Mouse (Mus musculus) forebrain, postnatal 0 days (tissue): ENCODE measurements around the gene 4933427D14Rik. TPM values are rescaled to one million over a fixed set of nuclear protein-coding genes. Genes with fewer than 3 reads are reported as not detected.

Experiments
- ATAC-seq: fragments of 200-750 bp; cut with Nextera tagmentation; 2 replicates; pipeline ENCODE4 v1.8.0; 2017; ENCODE audit warnings: mild to moderate bottlenecking, moderate library complexity
- DNase-seq: peaks from one replicate; pipeline ENCODE4 v3.0.0-alpha.2; 2015
- H3K27ac ChIP-seq: fragments of 300-500 bp; sonication (generic); 2 replicates; pipeline ENCODE4 v1.5.1; 2014; ENCODE audit warnings: low read depth, mild to moderate bottlenecking, antibody characterized with exemption, low read length, moderate library complexity, mixed read lengths
- H3K27me3 ChIP-seq: fragments of 300-500 bp; sonication (generic); 2 replicates; pipeline ENCODE4 v1.6.1; 2014; ENCODE audit warnings: mild to moderate bottlenecking, low read length, mixed read lengths; ENCODE audit not compliant: insufficient read depth
- H3K36me3 ChIP-seq: fragments of 300-500 bp; sonication (generic); 2 replicates; pipeline ENCODE4 v1.6.1; 2014; ENCODE audit warnings: mild to moderate bottlenecking, moderate library complexity; ENCODE audit not compliant: insufficient read depth
- H3K4me1 ChIP-seq: fragments of 300-500 bp; sonication (generic); 2 replicates; pipeline ENCODE4 v1.6.1; 2014; ENCODE audit warnings: antibody characterized with exemption; ENCODE audit not compliant: insufficient read depth
- H3K4me2 ChIP-seq: fragments of 300-500 bp; sonication (generic); 2 replicates; pipeline ENCODE4 v1.6.1; 2014; ENCODE audit warnings: low read depth, mild to moderate bottlenecking, moderate library complexity
- H3K4me3 ChIP-seq: fragments of 300-500 bp; sonication (generic); 2 replicates; pipeline ENCODE4 v1.5.1; 2014; ENCODE audit warnings: low read depth, low read length, mixed read lengths
- H3K9ac ChIP-seq: fragments of 300-500 bp; sonication (generic); 2 replicates; pipeline ENCODE4 v1.6.1; 2014; ENCODE audit warnings: mild to moderate bottlenecking
- H3K9me3 ChIP-seq: fragments of 300-500 bp; sonication (generic); 2 replicates; pipeline ENCODE4 v1.6.1; 2016; ENCODE audit warnings: low read length
- CTCF ChIP-seq: sonication (generic); IDR thresholded peaks from 2 replicates; pipeline ENCODE4 v1.5.1; 2016; ENCODE audit warnings: antibody characterized with exemption, control low read depth, low read depth
- WGBS: fragments of 180-500 bp; shearing (Covaris S2); extraction: QIAGEN DNeasy Blood & Tissue Kit; methylation state at CpG from one replicate; pipeline ENCODE4 v1.1.7; 2014; 5-methylcytosine and 5-hydroxymethylcytosine counted together
- polyA plus RNA-seq: library from polyadenylated mRNA; unstranded; fragments of >200 nt; fragmentation: Nextera tagmentation; extraction: Ambion mirVana; gene quantifications from 2 replicates; pipeline ENCODE4 v1.2.1, GENCODE M21; 2015
- total RNA-seq: library from RNA; depleted of rRNA; stranded (reverse); fragments of >200 nt; gene quantifications from 2 replicates; pipeline ENCODE4 v1.2.3, GENCODE M21; 2014; rRNA removed

4933427D14Rik gene
- total and polyA plus RNA-seq, 2 experiments from 2014 or later = 11.1 to 23.2 TPM

DNA sequence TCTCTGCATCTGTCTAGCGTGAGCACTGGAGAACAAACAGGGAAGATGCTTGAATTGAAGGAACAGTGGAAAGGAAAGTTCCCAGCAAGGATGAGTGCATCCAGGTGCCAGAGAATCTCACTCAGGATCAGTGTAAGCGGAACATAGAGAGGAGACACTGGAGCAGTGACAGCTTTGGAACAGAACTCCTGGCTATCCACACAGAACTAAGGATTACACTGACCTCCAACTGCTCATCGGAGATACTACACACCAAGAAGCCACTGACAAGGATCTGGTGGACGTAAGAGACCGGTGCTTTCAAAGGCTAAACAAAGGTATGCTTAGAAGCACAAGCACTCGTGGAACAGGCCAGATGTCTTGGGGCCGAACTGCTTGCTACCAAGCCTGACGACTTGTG is 103.0 kb downstream of the 4933427D14Rik start:
- ATAC-seq = no peak
- Histone ChIP-seq H3K27ac (0 out of 2 replicates have a peak overlapping the region, but pooled peaks have one; percentile 9), H3K4me1 (no peaks in the 10 kb centered on the region), H3K27me3 (no peaks in the 10 kb centered on the region), H3K36me3 (no peaks in the 10 kb centered on the region), H3K4me3 (no peak overlapping the region), H3K9me3 (no peaks in the 10 kb centered on the region), H3K9ac (no peak overlapping the region), H3K4me2 (no peak overlapping the region)
- no peak for DNase-seq
- 39% methylated on average over 8 of the region's 8 CpGs for WGBS
- no peak for TF ChIP-seq CTCF

Other genes starting within 250 kb of the 4933427D14Rik start
- gene Aipl1, start 169.9 kb downstream of the 4933427D14Rik start, total RNA-seq = 0.19 and 0.31 TPM in 2 replicates
- gene Aipl1, start 169.9 kb downstream of the 4933427D14Rik start, polyA plus RNA-seq = 0.23 and 0.33 TPM in 2 replicates
- gene Pimreg, start 165.4 kb downstream of the 4933427D14Rik start, total RNA-seq = 13.2 and 14.9 TPM in 2 replicates
- gene Pimreg, start 165.4 kb downstream of the 4933427D14Rik start, polyA plus RNA-seq = 20.6 and 22.0 TPM in 2 replicates
- 7.8 and 14.0 TPM in 2 replicates for gene Pitpnm3, start 71.7 kb downstream of the 4933427D14Rik start, total RNA-seq
- gene Pitpnm3, start 71.7 kb downstream of the 4933427D14Rik start, polyA plus RNA-seq = 1.9 and 3.2 TPM in 2 replicates
- 3.3 and 3.6 TPM in 2 replicates for gene Gm43951, start 619 bp downstream of the 4933427D14Rik start, total RNA-seq
- gene Gm43951, start 619 bp downstream of the 4933427D14Rik start, polyA plus RNA-seq = 0.33 and 0.62 TPM in 2 replicates
- 61.3 and 78.8 TPM in 2 replicates for gene Txndc17, start 88 bp upstream of the 4933427D14Rik start, total RNA-seq
- 114 and 134 TPM in 2 replicates for gene Txndc17, start 88 bp upstream of the 4933427D14Rik start, polyA plus RNA-seq
- gene Med31, start 8.1 kb upstream of the 4933427D14Rik start, total RNA-seq = 24.1 and 33.0 TPM in 2 replicates
- gene Med31, start 8.1 kb upstream of the 4933427D14Rik start, polyA plus RNA-seq = 43.4 and 43.9 TPM in 2 replicates
- 3.8 and 4.7 TPM in 2 replicates for gene Slc13a5, start 59.8 kb upstream of the 4933427D14Rik start, total RNA-seq
- gene Slc13a5, start 59.8 kb upstream of the 4933427D14Rik start, polyA plus RNA-seq = 4.0 and 4.1 TPM in 2 replicates
- 0.77 and 3.1 TPM in 2 replicates for gene Xaf1, start 94.2 kb upstream of the 4933427D14Rik start, total RNA-seq
- gene Xaf1, start 94.2 kb upstream of the 4933427D14Rik start, polyA plus RNA-seq = 4.3 and 4.8 TPM in 2 replicates
- not detected in 2 replicates for gene Fbxo39, start 107.0 kb upstream of the 4933427D14Rik start, total RNA-seq
- not detected in 2 replicates for gene Fbxo39, start 107.0 kb upstream of the 4933427D14Rik start, polyA plus RNA-seq
- 10.5 and 13.1 TPM in 2 replicates for gene Tekt1, start 155.0 kb upstream of the 4933427D14Rik start, total RNA-seq
- 8.6 and 12.4 TPM in 2 replicates for gene Tekt1, start 155.0 kb upstream of the 4933427D14Rik start, polyA plus RNA-seq
- gene Smtnl2, start 204.3 kb upstream of the 4933427D14Rik start, total RNA-seq = 9.7 and 10.4 TPM in 2 replicates
- 8.4 and 10.2 TPM in 2 replicates for gene Smtnl2, start 204.3 kb upstream of the 4933427D14Rik start, polyA plus RNA-seq
- gene Ggt6, start 228.1 kb upstream of the 4933427D14Rik start, total RNA-seq = not detected in 2 replicates
- not detected in 2 replicates for gene Ggt6, start 228.1 kb upstream of the 4933427D14Rik start, polyA plus RNA-seq
- gene Mybbp1a, start 233.9 kb upstream of the 4933427D14Rik start, total RNA-seq = 36.9 and 38.0 TPM in 2 replicates
- gene Mybbp1a, start 233.9 kb upstream of the 4933427D14Rik start, polyA plus RNA-seq = 50.0 and 52.4 TPM in 2 replicates